Mouse (Mus musculus): ENCODE results near the gene E130208F15Rik. TPM values are rescaled to one million over a fixed set of nuclear protein-coding genes. Genes with fewer than 3 reads are reported as not detected.

The E130208F15Rik gene
- polyA plus RNA-seq, 1 experiment from 2014 or later, result not detected

DNA sequence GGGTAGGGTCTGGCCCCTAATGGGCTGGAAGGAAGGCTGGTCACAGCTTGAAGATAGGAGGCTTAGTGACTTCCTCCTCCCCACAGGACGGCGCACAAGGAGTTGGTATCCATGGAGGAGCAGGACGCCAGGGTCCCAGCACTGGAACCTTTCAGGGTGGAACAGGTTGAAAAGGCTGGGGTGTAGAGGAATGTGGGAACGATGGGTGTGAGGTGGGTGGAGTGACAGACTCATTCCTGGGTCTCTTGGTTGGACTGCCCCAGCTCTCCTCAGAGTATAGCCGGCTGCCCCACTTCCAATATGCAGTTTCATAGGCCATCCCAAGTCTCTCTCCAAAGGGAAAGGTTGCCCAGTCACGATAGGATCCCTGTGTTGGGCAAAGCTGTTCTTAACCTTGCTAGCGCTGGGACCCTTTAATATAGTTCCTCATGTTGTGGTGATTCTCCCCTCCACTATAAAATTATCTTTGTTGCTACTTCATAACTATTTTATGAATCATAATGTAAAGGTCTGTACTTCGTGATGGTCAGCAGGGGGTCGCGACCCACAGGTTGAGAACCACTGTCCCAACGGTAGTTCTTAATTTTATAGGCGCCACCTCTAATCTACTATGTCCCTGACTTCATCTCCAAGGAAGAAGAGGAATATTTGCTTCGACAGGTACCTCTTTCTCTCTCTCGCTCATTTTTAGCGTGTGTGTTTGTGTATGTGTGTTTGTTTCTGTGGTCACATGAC is 12.0 kb upstream of the E130208F15Rik start:
- H3K4me3 ChIP-seq, result peak overlapping the region; percentile 68
- no peaks in the 10 kb centered on the region for H3K27me3 ChIP-seq
- peaks cover 28% of the 10 kb centered on the region for H3K4me1 ChIP-seq (replicated peaks)
- 66% methylated on average over 15 of the region's 15 CpGs for WGBS
- peak overlapping the region; percentile 91 for H3K4me2 ChIP-seq
- peak overlapping the region; percentile 81 for H3K9ac ChIP-seq
- peaks cover 60% of the 10 kb centered on the region for H3K36me3 ChIP-seq
- H3K9me3 ChIP-seq, result no peaks in the 10 kb centered on the region
- H3K27ac ChIP-seq (replicated peaks), result no peak overlapping the region
- ATAC-seq (ENCODE audit: low read depth), result no peak

GRCm38 (mm10) chr7:30310136-30310535 is 11.4 kb upstream of the E130208F15Rik start:
- Histone ChIP-seq H3K9me3 (no peaks in the 10 kb centered on the region), H3K9ac (no peak overlapping the region), H3K4me2 (peak overlapping the region; percentile 91), H3K36me3 (peaks cover 58% of the 10 kb centered on the region), H3K27ac (replicated peaks) (no peak overlapping the region), H3K4me1 (replicated peaks) (peaks cover 30% of the 10 kb centered on the region), H3K27me3 (no peaks in the 10 kb centered on the region), H3K4me3 (peak overlapping the region; percentile 68; the same call in 1 of the 2 replicates)
- WGBS, result 90% methylated on average over 12 of the region's 12 CpGs
- ATAC-seq (ENCODE audit: low read depth), result no peak

GRCm38 (mm10) chr7:30313666-30314320 is 7.7 kb upstream of the E130208F15Rik start:
- Histone ChIP-seq H3K27ac (replicated peaks) (no peak overlapping the region), H3K9me3 (no peaks in the 10 kb centered on the region), H3K4me3 (no peak overlapping the region), H3K27me3 (no peaks in the 10 kb centered on the region), H3K36me3 (peaks cover 50% of the 10 kb centered on the region), H3K9ac (no peak overlapping the region), H3K4me1 (replicated peaks) (peaks cover 22% of the 10 kb centered on the region), H3K4me2 (no peak overlapping the region)
- no peak for ATAC-seq (ENCODE audit: low read depth)
- WGBS, result 50% methylated on average over 27 of the region's 27 CpGs

- H3K9me3 ChIP-seq, result no peaks in the 10 kb centered on the region
- WGBS, result 3% methylated on average over 9 of the region's 9 CpGs
- H3K9ac ChIP-seq, result peak within 1 kb of the TSS; percentile 34; the same call in 1 of the 2 replicates
- H3K36me3 ChIP-seq, result peaks cover 55% of the 10 kb centered on the region
- H3K4me2 ChIP-seq, result peak within 1 kb of the TSS; percentile 22
- H3K4me3 ChIP-seq, result peak within 1 kb of the TSS; percentile 23
- H3K4me1 ChIP-seq (replicated peaks), result peaks cover 14% of the 10 kb centered on the region
- H3K27me3 ChIP-seq, result no peaks in the 10 kb centered on the region
- no peak within 1 kb of the TSS for H3K27ac ChIP-seq (replicated peaks)
- ATAC-seq (ENCODE audit: low read depth), result no peak
These were observed 6.8 kb upstream of the E130208F15Rik start, which contains the start of gene Syne4 for GRCm38 (mm10) chr7:30314721-30315155. Gene Syne4, plus strand, starts transcription at chr7:30314807.

DNA sequence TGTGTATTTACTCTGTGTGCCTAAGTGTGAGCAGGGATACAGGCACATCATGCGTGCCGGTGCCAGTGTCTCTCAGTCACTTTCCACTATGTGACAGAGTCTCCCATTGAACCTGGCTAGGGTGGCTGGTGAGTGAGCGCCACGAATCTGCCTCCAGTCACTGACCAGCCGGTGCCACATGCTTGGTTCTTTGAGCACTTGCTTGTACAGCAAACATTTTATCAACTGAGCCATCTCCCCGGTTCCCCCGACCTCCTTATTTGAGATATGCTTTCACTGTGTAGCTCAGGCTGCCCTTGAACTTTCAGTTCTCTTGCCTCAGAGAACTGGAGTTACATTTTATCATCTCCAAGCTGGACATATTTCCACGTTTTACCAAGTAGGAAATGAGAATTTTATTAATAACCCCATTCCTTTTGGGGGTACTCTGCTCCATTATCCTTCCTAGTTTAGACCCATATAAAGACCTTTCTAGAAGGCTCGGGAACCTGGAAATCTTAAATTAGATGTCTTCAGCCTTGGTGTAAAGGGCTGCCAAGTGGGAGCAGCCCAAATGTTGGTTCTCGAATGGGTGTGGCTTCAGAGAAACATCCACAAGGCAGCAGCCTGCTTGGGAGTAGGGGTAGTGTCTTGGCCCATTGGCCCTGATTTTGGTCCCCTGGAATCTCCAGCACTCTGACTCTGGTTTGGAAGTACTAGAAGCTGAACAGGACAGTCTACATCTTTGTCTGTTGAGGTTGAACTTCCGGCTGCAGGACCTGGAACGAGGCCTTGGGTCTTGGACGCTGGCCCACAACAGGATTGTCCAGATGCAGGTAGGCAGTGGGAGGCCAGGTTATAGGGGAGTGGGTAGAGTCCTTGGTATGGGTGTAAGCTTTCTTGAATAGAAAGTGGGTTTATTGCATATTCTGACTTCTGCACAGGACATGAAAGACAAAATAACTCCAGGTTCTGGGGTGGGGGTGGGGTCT is 5.7 kb upstream of the E130208F15Rik start:
- Histone ChIP-seq H3K36me3 (peaks cover 50% of the 10 kb centered on the region), H3K27me3 (no peaks in the 10 kb centered on the region), H3K27ac (replicated peaks) (no peak overlapping the region), H3K9me3 (no peaks in the 10 kb centered on the region), H3K9ac (no peak overlapping the region), H3K4me3 (no peak overlapping the region), H3K4me2 (no peak overlapping the region), H3K4me1 (replicated peaks) (peaks cover 14% of the 10 kb centered on the region)
- ATAC-seq (ENCODE audit: low read depth), result no peak
- 79% methylated on average over 13 of the region's 13 CpGs for WGBS

DNA sequence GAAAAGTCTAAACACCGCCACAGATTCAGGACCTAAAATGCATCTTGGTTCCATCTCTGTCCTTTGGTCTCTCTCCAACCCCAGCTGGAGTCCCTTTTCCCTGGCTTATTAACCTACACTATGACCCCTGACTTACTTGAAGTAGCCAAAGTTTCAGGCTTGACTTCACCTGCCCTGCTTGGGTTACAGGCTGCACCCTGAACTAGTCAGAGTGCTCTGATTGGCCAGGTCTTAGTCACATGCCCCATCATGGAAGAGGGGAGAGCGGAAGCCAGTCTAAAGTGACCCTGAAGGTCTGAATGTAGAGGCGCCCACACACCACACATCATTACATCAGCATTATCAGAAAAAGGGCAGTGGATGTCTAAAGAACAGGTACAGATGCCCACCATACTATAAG is 3.4 kb upstream of the E130208F15Rik start:
- Histone ChIP-seq H3K27me3 (no peaks in the 10 kb centered on the region), H3K9ac (no peak overlapping the region), H3K4me1 (replicated peaks) (peaks cover 29% of the 10 kb centered on the region), H3K27ac (replicated peaks) (no peak overlapping the region), H3K36me3 (peaks cover 28% of the 10 kb centered on the region; the same call in 1 of the 2 replicates), H3K4me2 (no peak overlapping the region), H3K4me3 (no peak overlapping the region), H3K9me3 (no peaks in the 10 kb centered on the region)
- whole genome bisulfite sequencing, result 92% methylated on average over 3 of the region's 3 CpGs
- no peak for ATAC-seq (ENCODE audit: low read depth)

GRCm38 (mm10) chr7:30320946-30321345 is 594 bp upstream of the E130208F15Rik start:
- peak overlapping the region; percentile 92 for H3K9ac ChIP-seq
- WGBS, result 82% methylated on average over 2 of the region's 2 CpGs
- H3K36me3 ChIP-seq, result 0 out of 2 replicates have a peak, but pooled peaks cover 21% of the 10 kb centered on the region
- H3K27ac ChIP-seq (replicated peaks), result no peak overlapping the region
- no peaks in the 10 kb centered on the region for H3K9me3 ChIP-seq
- peak overlapping the region; percentile 78 for H3K4me2 ChIP-seq
- no peak for ATAC-seq (ENCODE audit: low read depth)
- H3K27me3 ChIP-seq, result peaks cover 5% of the 10 kb centered on the region; the same call in 1 of the 2 replicates
- H3K4me3 ChIP-seq, result peak overlapping the region; percentile 89
- peaks cover 24% of the 10 kb centered on the region for H3K4me1 ChIP-seq (replicated peaks)

GRCm38 (mm10) chr7:30322285-30322667 is 736 bp downstream of the E130208F15Rik start:
- Histone ChIP-seq H3K9me3 (no peaks in the 10 kb centered on the region), H3K27me3 (peaks cover 8% of the 10 kb centered on the region), H3K4me1 (replicated peaks) (peaks cover 27% of the 10 kb centered on the region), H3K27ac (replicated peaks) (peak overlapping the region; percentile 89), H3K9ac (peak overlapping the region; percentile 92), H3K4me2 (peak overlapping the region; percentile 78), H3K4me3 (peak overlapping the region; percentile 89), H3K36me3 (0 out of 2 replicates have a peak, but pooled peaks cover 16% of the 10 kb centered on the region)
- WGBS, result under 1% methylated on average over 20 of the region's 20 CpGs
- ATAC-seq (ENCODE audit: low read depth), result peak; percentile 99

DNA sequence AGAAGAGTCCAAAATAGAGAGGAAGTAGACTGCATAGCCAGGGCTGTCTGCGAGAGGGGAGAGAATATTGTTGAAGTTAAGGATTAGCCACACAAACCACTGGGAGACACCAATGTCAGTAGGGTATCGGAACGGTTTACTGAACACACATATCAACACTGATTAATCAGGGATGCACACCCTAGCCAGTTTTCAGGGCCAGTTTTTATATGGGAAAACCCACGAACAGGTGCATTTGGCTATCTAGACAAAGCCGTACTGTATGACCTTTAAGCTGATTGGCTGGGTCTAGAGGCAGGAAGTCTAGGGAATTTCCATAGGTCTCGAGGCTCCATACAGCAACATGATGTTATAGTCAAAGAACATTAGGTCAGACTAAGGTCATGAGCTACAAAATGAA is 1.3 kb downstream of the E130208F15Rik start:
- peak overlapping the region; percentile 92 for H3K9ac ChIP-seq

GRCm38 (mm10) chr7:30323795-30324194 is 2.3 kb downstream of the E130208F15Rik start, which contains the start of gene Sdhaf1:
Gene Sdhaf1, minus strand, starts transcription at chr7:30323895.
- Histone ChIP-seq H3K9ac (peak within 1 kb of the TSS; percentile 92; the same call in 1 of the 2 replicates), H3K36me3 (0 out of 2 replicates have a peak, but pooled peaks cover 5% of the 10 kb centered on the region), H3K9me3 (no peaks in the 10 kb centered on the region), H3K4me1 (replicated peaks) (peaks cover 29% of the 10 kb centered on the region), H3K27me3 (peaks cover 22% of the 10 kb centered on the region), H3K27ac (replicated peaks) (peak within 1 kb of the TSS; percentile 73), H3K4me3 (peak within 1 kb of the TSS; percentile 89), H3K4me2 (peak within 1 kb of the TSS; percentile 78)
- 75% methylated on average over 3 of the region's 3 CpGs for WGBS
- ATAC-seq (ENCODE audit: low read depth), result no peak

More for the DNA sequence above, 1.3 kb downstream of the E130208F15Rik start:
- no peak for ATAC-seq (ENCODE audit: low read depth)
- WGBS, result 42% methylated on average over 6 of the region's 6 CpGs
- Histone ChIP-seq H3K9me3 (no peaks in the 10 kb centered on the region), H3K27ac (replicated peaks) (peak overlapping the region; percentile 73), H3K4me2 (peak overlapping the region; percentile 78), H3K4me3 (peak overlapping the region; percentile 89), H3K4me1 (replicated peaks) (peaks cover 29% of the 10 kb centered on the region), H3K27me3 (peaks cover 14% of the 10 kb centered on the region), H3K36me3 (0 out of 2 replicates have a peak, but pooled peaks cover 10% of the 10 kb centered on the region)

- Histone ChIP-seq H3K27ac (replicated peaks) (no peak overlapping the region), H3K27me3 (peaks cover 26% of the 10 kb centered on the region), H3K4me1 (replicated peaks) (peaks cover 29% of the 10 kb centered on the region), H3K36me3 (no peaks in the 10 kb centered on the region), H3K4me2 (no peak overlapping the region), H3K9ac (no peak overlapping the region), H3K4me3 (no peak overlapping the region), H3K9me3 (no peaks in the 10 kb centered on the region)
- ATAC-seq (ENCODE audit: low read depth), result no peak
- WGBS, result 78% methylated on average over 5 of the region's 5 CpGs
These were observed 2.9 kb downstream of the E130208F15Rik start for GRCm38 (mm10) chr7:30324300-30324944.
